In the genomic region with DNA sequence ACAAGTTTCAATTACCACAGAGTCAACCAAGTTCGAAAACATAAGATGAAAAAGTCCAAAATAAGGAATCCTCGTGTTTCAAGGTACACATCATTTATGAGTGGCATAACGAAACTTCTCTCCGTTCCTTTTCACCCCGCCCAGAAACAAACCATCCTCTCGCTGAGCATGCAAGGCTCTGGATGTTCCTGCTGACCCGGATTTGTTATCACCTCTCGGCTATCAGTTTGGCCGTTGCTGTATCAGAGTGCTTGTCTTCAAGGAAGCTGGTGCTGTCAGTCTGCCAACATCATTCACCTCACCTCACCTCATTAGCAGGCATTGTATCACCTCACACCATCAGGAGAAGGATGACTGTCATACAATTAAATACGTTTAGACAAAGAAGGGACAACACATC, we compare ENCODE assay signal across 17 mouse cellular contexts.
"Had no signal": no experiment of that assay in that cellular context is flagged by ENCODE, and none has a peak within 500 bp of the region (broad histone marks: within the 10 kb centered on the region; RNA-seq: fewer than 3 reads in every experiment).

No protein-coding gene starts in this region.

- H3K4me3 ChIP-seq: liver, embryonic 15.5 days; lung, embryonic 15.5 days; midbrain, embryonic 13.5 days; midbrain, embryonic 15.5 days; neural tube, embryonic 12.5 days; stomach, embryonic 15.5 days had no signal

- H3K9me3 ChIP-seq: liver, embryonic 15.5 days; lung, embryonic 15.5 days; midbrain, embryonic 13.5 days; midbrain, embryonic 15.5 days; neural tube, embryonic 12.5 days; stomach, embryonic 15.5 days had no signal

- ATAC-seq: liver, postnatal 0 days; lung, postnatal 0 days; midbrain, embryonic 13.5 days; midbrain, embryonic 15.5 days had no signal

- H3K36me3 ChIP-seq: liver, embryonic 15.5 days; lung, embryonic 15.5 days; midbrain, embryonic 13.5 days; midbrain, embryonic 15.5 days; neural tube, embryonic 12.5 days; stomach, embryonic 15.5 days had no signal

- H3K27ac ChIP-seq: liver, embryonic 15.5 days; lung, embryonic 15.5 days; macrophage; midbrain, embryonic 13.5 days; midbrain, embryonic 15.5 days; neural tube, embryonic 12.5 days; stomach, embryonic 15.5 days; stomach, postnatal 0 days had no signal

- H3K27me3 ChIP-seq: liver, embryonic 15.5 days; lung, embryonic 15.5 days; midbrain, embryonic 13.5 days; midbrain, embryonic 15.5 days; neural tube, embryonic 12.5 days; stomach, embryonic 15.5 days had no signal

- DNase-seq: liver, postnatal 0 days; lung, adult 2 months; lung, postnatal 14 days; lung, postnatal 36 days; right cerebral cortex, postnatal 14 days; thymus, adult 18-20 months; thymus, postnatal 14 days; thymus, postnatal 36 days had no signal

- H3K4me1 ChIP-seq: liver, embryonic 15.5 days; lung, embryonic 15.5 days; midbrain, embryonic 13.5 days; midbrain, embryonic 15.5 days; neural tube, embryonic 12.5 days; stomach, embryonic 15.5 days had no signal
